Mouse (Mus musculus): Measurements from ENCODE around the gene Smad6. TPM values are rescaled to one million over a fixed set of nuclear protein-coding genes. Genes with fewer than 3 reads are reported as not detected.

Smad6 gene
- 11.9 and 13.2 TPM in 2 replicates for total RNA-seq (2014; rRNA removed)
- polyA plus RNA-seq (2015; fragmentation: Nextera tagmentation; extraction: Ambion mirVana), result 1.3 and 1.7 TPM in 2 replicates

DNA sequence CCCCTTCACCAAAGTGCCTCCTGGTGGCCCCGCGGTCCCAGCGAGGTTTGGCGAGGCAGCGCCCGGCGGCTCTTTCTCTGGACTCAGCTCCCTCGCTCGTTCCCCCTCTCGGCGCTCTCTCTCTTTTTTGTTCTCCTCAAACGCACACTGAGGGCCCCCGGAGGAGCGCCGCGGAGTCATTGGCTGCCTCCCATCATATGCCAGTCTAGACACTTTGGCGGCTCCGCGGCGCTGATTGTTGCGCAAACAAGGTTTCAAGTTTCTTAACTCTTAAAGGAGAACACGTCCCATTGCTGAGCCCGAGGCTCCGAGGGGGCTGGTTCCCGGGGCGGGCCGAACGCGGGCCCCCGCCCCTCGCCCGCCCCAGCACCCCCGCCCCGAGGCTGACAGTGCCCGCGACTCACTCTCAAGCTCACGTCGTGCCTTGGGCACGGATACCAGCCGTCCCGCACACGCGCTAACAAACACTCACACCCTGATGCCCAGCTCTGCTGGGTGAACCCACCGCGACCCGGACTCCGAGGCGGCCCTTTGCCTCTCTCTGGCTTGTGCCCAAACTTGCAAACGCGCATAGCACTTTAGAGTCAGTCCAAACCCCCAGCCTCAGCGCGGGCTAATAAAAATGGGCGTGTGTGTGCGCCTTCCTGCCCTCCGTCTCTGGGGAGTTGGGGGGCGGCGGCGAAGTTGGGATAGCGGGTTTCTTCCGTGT is at the start of gene Smad6:
Smad6 (minus strand) TSS at position 207 of the 709 bp plus-strand sequence.
- WGBS, result under 1% methylated on average over 56 of the region's 60 CpGs
- H3K27ac ChIP-seq, result peak within 1 kb of the TSS; percentile 66; the same call in 1 of the 2 replicates
- no peaks in the 10 kb centered on the region for H3K9me3 ChIP-seq (ENCODE audit: low read length)
- peak within 1 kb of the TSS; percentile 63 for H3K9ac ChIP-seq (replicated peaks; ENCODE audit: low read length)
- DNase-seq (ENCODE audit: low spot score) (peak; percentile 88), ATAC-seq (peak; percentile 80)
- H3K27me3 ChIP-seq (ENCODE audit: insufficient read depth, low read length), result peaks cover 15% of the 10 kb centered on the region; the same call in 1 of the 2 replicates
- peak within 1 kb of the TSS; percentile 44 for H3K4me3 ChIP-seq (ENCODE audit: low read length)
- 0 out of 2 replicates have a peak, but pooled peaks have one; percentile 10 for TF ChIP-seq CTCF (IDR thresholded peaks at IDR 0.05; ENCODE audit: low read depth)
- H3K4me2 ChIP-seq (ENCODE audit: low read depth, low read length), result peak within 1 kb of the TSS; percentile 59
- H3K36me3 ChIP-seq (ENCODE audit: insufficient read depth, low read length), result no peaks in the 10 kb centered on the region
- peaks cover 14% of the 10 kb centered on the region; the same call in 1 of the 2 replicates for H3K4me1 ChIP-seq (ENCODE audit: insufficient read depth, low read length)

DNA sequence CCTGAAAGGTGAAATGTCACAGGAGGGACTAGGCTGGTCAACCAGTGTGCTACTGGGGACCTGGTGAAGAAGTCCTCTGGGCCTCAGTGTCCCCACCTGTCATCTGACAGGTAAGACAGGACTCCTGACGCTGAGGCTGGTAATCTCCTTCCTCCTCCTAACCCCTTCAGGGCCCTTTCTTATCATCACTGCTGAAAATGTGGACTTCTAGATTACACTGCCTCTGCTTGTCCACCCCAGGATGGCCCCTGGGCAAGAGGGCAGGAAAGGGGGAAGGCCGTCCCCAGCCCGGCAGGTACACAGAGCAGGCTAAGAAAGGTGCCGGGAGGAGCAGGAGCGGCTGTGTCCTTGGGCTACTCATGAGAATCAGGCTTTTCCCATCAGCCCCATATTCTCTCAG is 48.8 kb upstream of the Smad6 start:
- Histone ChIP-seq H3K4me1 (ENCODE audit: insufficient read depth, low read length) (peaks cover 5% of the 10 kb centered on the region; the same call in 1 of the 2 replicates), H3K4me2 (ENCODE audit: low read depth, low read length) (no peak overlapping the region), H3K36me3 (ENCODE audit: insufficient read depth, low read length) (no peaks in the 10 kb centered on the region), H3K27me3 (ENCODE audit: insufficient read depth, low read length) (no peaks in the 10 kb centered on the region), H3K9ac (replicated peaks; ENCODE audit: low read length) (no peak overlapping the region), H3K4me3 (ENCODE audit: low read length) (no peak overlapping the region), H3K9me3 (ENCODE audit: low read length) (no peaks in the 10 kb centered on the region), H3K27ac (no peak overlapping the region)
- no peak for DNase-seq (ENCODE audit: low spot score)
- TF ChIP-seq CTCF (IDR thresholded peaks at IDR 0.05; ENCODE audit: low read depth), result no peak
- 97% methylated on average over 5 of the region's 5 CpGs for WGBS
- ATAC-seq, result no peak

DNA sequence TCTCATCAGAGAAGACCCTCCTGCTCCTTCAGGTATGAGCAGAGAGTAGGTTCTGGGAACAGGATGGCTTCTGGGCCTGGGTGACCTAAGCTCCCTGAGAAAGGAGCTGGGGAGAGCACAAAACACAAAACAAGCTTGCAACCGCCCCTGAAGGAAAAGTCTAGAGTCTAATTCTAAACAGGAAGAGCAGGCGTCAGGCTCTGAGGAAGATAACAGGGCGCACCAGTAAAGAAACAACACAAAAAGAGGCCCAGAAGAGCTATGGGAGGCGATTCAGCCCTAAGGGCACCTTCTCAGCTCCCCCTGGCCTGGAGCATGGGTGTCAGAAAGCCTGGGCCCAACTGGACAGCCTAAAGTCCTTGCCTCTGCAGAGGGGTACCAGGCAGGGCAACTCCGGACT is 47.3 kb upstream of the Smad6 start:
- DNase-seq (ENCODE audit: low spot score) (no peak), ATAC-seq (no peak)
- H3K4me2 ChIP-seq (ENCODE audit: low read depth, low read length), result no peak overlapping the region
- no peak overlapping the region for H3K27ac ChIP-seq
- H3K9ac ChIP-seq (replicated peaks; ENCODE audit: low read length), result no peak overlapping the region
- H3K36me3 ChIP-seq (ENCODE audit: insufficient read depth, low read length), result no peaks in the 10 kb centered on the region
- H3K27me3 ChIP-seq (ENCODE audit: insufficient read depth, low read length), result no peaks in the 10 kb centered on the region
- H3K9me3 ChIP-seq (ENCODE audit: low read length), result no peaks in the 10 kb centered on the region
- peaks cover 5% of the 10 kb centered on the region; the same call in 1 of the 2 replicates for H3K4me1 ChIP-seq (ENCODE audit: insufficient read depth, low read length)
- 81% methylated on average over 5 of the region's 5 CpGs for WGBS
- TF ChIP-seq CTCF (IDR thresholded peaks at IDR 0.05; ENCODE audit: low read depth), result no peak
- H3K4me3 ChIP-seq (ENCODE audit: low read length), result no peak overlapping the region

DNA sequence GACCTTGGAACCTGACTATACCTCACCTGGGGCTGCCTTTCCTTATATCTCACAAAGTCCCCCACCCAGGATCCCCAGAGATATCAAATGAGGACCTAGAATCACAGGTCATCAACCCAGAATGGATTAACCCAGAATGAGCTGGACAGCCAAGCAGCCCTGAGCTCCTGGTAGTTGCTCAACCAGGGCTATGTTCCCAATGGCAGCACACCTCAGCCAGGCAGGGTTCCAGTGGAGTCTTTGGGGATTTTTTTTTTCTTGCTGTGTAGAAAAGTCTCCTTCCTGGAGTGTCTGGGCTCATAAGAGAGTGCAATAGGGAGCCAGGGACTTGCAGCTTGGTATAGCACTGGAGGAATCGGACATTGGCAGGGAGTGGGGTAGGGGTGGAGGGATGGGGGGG is 46.7 kb upstream of the Smad6 start:
- no peak overlapping the region for H3K27ac ChIP-seq
- no peak overlapping the region for H3K4me3 ChIP-seq (ENCODE audit: low read length)
- no peak for TF ChIP-seq CTCF (IDR thresholded peaks at IDR 0.05; ENCODE audit: low read depth)
- WGBS, result 93% methylated on average over 1 of the region's 1 CpGs
- H3K4me1 ChIP-seq (ENCODE audit: insufficient read depth, low read length), result peaks cover 5% of the 10 kb centered on the region; the same call in 1 of the 2 replicates
- ATAC-seq (no peak), DNase-seq (ENCODE audit: low spot score) (no peak)
- no peaks in the 10 kb centered on the region for H3K36me3 ChIP-seq (ENCODE audit: insufficient read depth, low read length)
- no peak overlapping the region for H3K9ac ChIP-seq (replicated peaks; ENCODE audit: low read length)
- no peaks in the 10 kb centered on the region for H3K9me3 ChIP-seq (ENCODE audit: low read length)
- no peaks in the 10 kb centered on the region for H3K27me3 ChIP-seq (ENCODE audit: insufficient read depth, low read length)
- H3K4me2 ChIP-seq (ENCODE audit: low read depth, low read length), result no peak overlapping the region

DNA sequence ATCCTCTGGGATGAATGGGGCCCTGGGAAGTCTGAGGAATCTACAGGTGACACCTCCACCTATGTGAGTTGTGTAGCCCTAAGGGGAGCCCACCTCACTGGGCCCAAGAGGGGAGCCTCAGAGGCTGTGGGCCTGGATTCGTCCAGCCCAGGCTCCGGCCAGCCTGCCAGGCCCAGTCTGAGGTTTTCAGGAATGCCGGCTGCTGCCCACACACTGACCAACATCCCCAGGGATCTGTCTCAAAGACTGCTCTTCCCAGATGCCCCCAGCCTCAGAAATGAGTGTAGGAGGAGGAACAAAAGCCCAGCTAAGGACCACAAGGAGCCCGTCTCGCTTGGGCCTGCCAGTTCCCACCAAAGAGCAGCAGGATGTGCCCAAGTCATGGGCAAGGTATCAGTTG is 45.9 kb upstream of the Smad6 start:
- peak overlapping the region; percentile 60; the same call in 1 of the 2 replicates for H3K27ac ChIP-seq
- H3K4me2 ChIP-seq (ENCODE audit: low read depth, low read length), result no peak overlapping the region
- H3K4me3 ChIP-seq (ENCODE audit: low read length), result no peak overlapping the region
- ATAC-seq (no peak), DNase-seq (ENCODE audit: low spot score) (no peak)
- TF ChIP-seq CTCF (IDR thresholded peaks at IDR 0.05; ENCODE audit: low read depth), result no peak
- 81% methylated on average over 5 of the region's 5 CpGs for WGBS
- H3K4me1 ChIP-seq (ENCODE audit: insufficient read depth, low read length), result peaks cover 5% of the 10 kb centered on the region; the same call in 1 of the 2 replicates
- H3K9ac ChIP-seq (replicated peaks; ENCODE audit: low read length), result no peak overlapping the region
- H3K36me3 ChIP-seq (ENCODE audit: insufficient read depth, low read length), result no peaks in the 10 kb centered on the region
- H3K27me3 ChIP-seq (ENCODE audit: insufficient read depth, low read length), result no peaks in the 10 kb centered on the region
- no peaks in the 10 kb centered on the region for H3K9me3 ChIP-seq (ENCODE audit: low read length)

DNA sequence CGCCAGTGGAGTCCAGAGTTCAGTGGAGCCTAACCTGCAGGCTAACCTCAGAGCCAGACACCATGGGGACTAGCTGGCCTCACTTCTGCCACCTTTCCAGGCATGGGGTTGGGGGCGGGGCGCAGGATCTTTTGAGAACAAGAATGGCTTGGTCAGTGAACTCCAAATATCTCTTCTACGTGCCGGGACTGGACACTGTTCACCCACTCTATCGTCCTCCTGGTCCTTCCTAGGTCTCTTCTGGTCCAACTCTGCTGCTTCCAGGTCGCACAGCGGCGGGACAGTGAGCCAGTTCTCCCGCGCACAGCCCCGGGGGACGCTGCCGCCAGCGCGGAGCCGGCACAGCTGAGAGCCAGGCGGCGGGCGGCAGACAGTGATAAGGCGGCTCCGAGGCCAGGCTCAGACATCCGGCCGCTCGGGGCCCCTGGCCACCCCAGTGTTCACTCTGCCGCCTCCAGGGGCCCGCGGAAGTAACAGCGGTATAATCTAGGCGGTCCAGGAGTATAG is 38.2 kb upstream of the Smad6 start:
- WGBS, result 5% methylated on average over 30 of the region's 30 CpGs
- H3K9ac ChIP-seq (replicated peaks; ENCODE audit: low read length), result no peak overlapping the region; the same call in 1 of the 2 replicates

More for the DNA sequence above, 38.2 kb upstream of the Smad6 start:
- Histone ChIP-seq H3K27me3 (ENCODE audit: insufficient read depth, low read length) (no peaks in the 10 kb centered on the region; the same call in 1 of the 2 replicates), H3K4me1 (ENCODE audit: insufficient read depth, low read length) (0 out of 2 replicates have a peak, but pooled peaks cover 11% of the 10 kb centered on the region), H3K27ac (no peak overlapping the region), H3K36me3 (ENCODE audit: insufficient read depth, low read length) (no peaks in the 10 kb centered on the region), H3K4me2 (ENCODE audit: low read depth, low read length) (peak overlapping the region; percentile 36), H3K9me3 (ENCODE audit: low read length) (no peaks in the 10 kb centered on the region), H3K4me3 (ENCODE audit: low read length) (no peak overlapping the region)
- TF ChIP-seq CTCF (IDR thresholded peaks at IDR 0.05; ENCODE audit: low read depth), result no peak
- peak; percentile 18 for DNase-seq (ENCODE audit: low spot score)
- ATAC-seq, result no peak; the same call in 1 of the 2 replicates
